Mouse (Mus musculus): Measurements from ENCODE around the gene Sh3bp4. TPM values are rescaled to one million over a fixed set of nuclear protein-coding genes. Genes with fewer than 3 reads are reported as not detected.

The Sh3bp4 gene
- total and polyA plus RNA-seq, 3 experiments = not detected

GRCm38 (mm10) chr1:89068812-89069211 is 1.4 kb upstream of the Sh3bp4 start:
- H3K9ac ChIP-seq (ENCODE audit: insufficient read depth, low read depth) = no peak overlapping the region
- no peak overlapping the region for H3K4me3 ChIP-seq (replicated peaks in 1 of 3; ENCODE audit: low read depth in 2 of 3, low read length in 2 of 3, poor library complexity in 1 of 3)
- DNase-seq (ENCODE audit: extremely low read depth) = no peak
- H3K4me1 ChIP-seq (ENCODE audit: control insufficient read depth in 1 of 2, insufficient read depth in 2 of 2) = no peaks in the 10 kb centered on the region
- H3K27me3 ChIP-seq (replicated peaks) = no peaks in the 10 kb centered on the region
- no peaks in the 10 kb centered on the region for H3K79me2 ChIP-seq (replicated peaks; ENCODE audit: control insufficient read depth, extremely low read depth, insufficient read depth, poor library complexity, severe bottlenecking)
- TF ChIP-seq PAX5 (IDR thresholded peaks at IDR 0.05; ENCODE audit: low read length) (no peak), TBP (conservative IDR thresholded peaks at IDR 0.05; ENCODE audit: low read depth, low read length) (no peak), JUN (IDR thresholded peaks at IDR 0.05; ENCODE audit: insufficient read depth, low read depth, low read length) (no peak), ZC3H11A (IDR thresholded peaks at IDR 0.05; ENCODE audit: low read depth, low read length) (no peak), NELFE (IDR thresholded peaks at IDR 0.05; ENCODE audit: low read depth, low read length) (no peak), NRF1 (IDR thresholded peaks at IDR 0.05; ENCODE audit: low read depth, low read length) (no peak), MEF2A (IDR thresholded peaks at IDR 0.05; ENCODE audit: borderline replicate concordance, low read depth, low read length) (no peak), EP300 (IDR thresholded peaks at IDR 0.05; ENCODE audit: low read length) (no peak), RCOR1 (conservative IDR thresholded peaks at IDR 0.05; ENCODE audit: low read depth, low read length) (no peak), ZNF384 (IDR thresholded peaks at IDR 0.05; ENCODE audit: low read depth, low read length) (no peak), ZMIZ1 (IDR thresholded peaks at IDR 0.05; ENCODE audit: low read depth, low read length) (no peak), MAX (IDR thresholded peaks at IDR 0.05; ENCODE audit: low read length) (no peak), SMC3 (IDR thresholded peaks at IDR 0.05; ENCODE audit: low read depth, low read length) (no peak), KAT2A (IDR thresholded peaks at IDR 0.05; ENCODE audit: insufficient replicate concordance, low read length) (no peak), IRF4 (IDR thresholded peaks at IDR 0.05; ENCODE audit: low read depth, low read length) (no peak), MXI1 (IDR thresholded peaks at IDR 0.05; ENCODE audit: low read depth, low read length) (no peak), E2F4 (IDR thresholded peaks at IDR 0.05; ENCODE audit: insufficient replicate concordance, low read depth, low read length) (no peak), POLR2AphosphoS2 (IDR thresholded peaks at IDR 0.05; ENCODE audit: low read depth, low read length) (no peak), POLR2A (IDR thresholded peaks at IDR 0.05; ENCODE audit: low read depth, low read length) (no peak), SIN3A (IDR thresholded peaks at IDR 0.05; ENCODE audit: low read length) (no peak)
- peaks cover 80% of the 10 kb centered on the region for H3K9me3 ChIP-seq (replicated peaks; ENCODE audit: low read length)
- in situ Hi-C loops (cut with MboI; ENCODE audit: low pct_ligation_motif_present, low pct_unique_long_range_greater_than_20kb, low sequenced_read_pairs) = no loop called here
- H3K4me2 ChIP-seq (ENCODE audit: insufficient read depth, low read depth, poor library complexity, severe bottlenecking) = no peak overlapping the region
- no peak overlapping the region for H3K27ac ChIP-seq (ENCODE audit: insufficient read depth, low read depth)
- no peaks in the 10 kb centered on the region for H3K36me3 ChIP-seq (replicated peaks in 1 of 2; ENCODE audit: control insufficient read depth in 1 of 2, insufficient read depth in 1 of 2, low read length in 1 of 2)
- dilution Hi-C loops (cut with MboI; ENCODE audit: extremely low pct_ligation_motif_present, extremely low pct_unique_long_range_greater_than_20kb, low sequenced_read_pairs) = no loop called here

- dilution Hi-C loops (cut with MboI; ENCODE audit: extremely low pct_ligation_motif_present, extremely low pct_unique_long_range_greater_than_20kb, low sequenced_read_pairs) (no loop called here), in situ Hi-C loops (cut with MboI; ENCODE audit: low pct_ligation_motif_present, low pct_unique_long_range_greater_than_20kb, low sequenced_read_pairs) (no loop called here)
- H3K79me2 ChIP-seq (replicated peaks; ENCODE audit: control insufficient read depth, extremely low read depth, insufficient read depth, poor library complexity, severe bottlenecking) = no peaks in the 10 kb centered on the region
- H3K27me3 ChIP-seq (replicated peaks) = no peaks in the 10 kb centered on the region
- no peaks in the 10 kb centered on the region for H3K4me1 ChIP-seq (ENCODE audit: control insufficient read depth in 1 of 2, insufficient read depth in 2 of 2)
- H3K9ac ChIP-seq (ENCODE audit: insufficient read depth, low read depth) = no peak overlapping the region
- H3K9me3 ChIP-seq (replicated peaks; ENCODE audit: low read length) = peaks cover 88% of the 10 kb centered on the region
- no peak overlapping the region for H3K4me3 ChIP-seq (replicated peaks in 1 of 3; ENCODE audit: low read depth in 2 of 3, low read length in 2 of 3, poor library complexity in 1 of 3)
- DNase-seq (ENCODE audit: extremely low read depth) = no peak
- H3K4me2 ChIP-seq (ENCODE audit: insufficient read depth, low read depth, poor library complexity, severe bottlenecking) = no peak overlapping the region
- H3K36me3 ChIP-seq (replicated peaks in 1 of 2; ENCODE audit: control insufficient read depth in 1 of 2, insufficient read depth in 1 of 2, low read length in 1 of 2) = no peaks in the 10 kb centered on the region
- TF ChIP-seq HCFC1 (IDR thresholded peaks at IDR 0.05; ENCODE audit: low read depth, low read length) (no peak), SMC3 (IDR thresholded peaks at IDR 0.05; ENCODE audit: low read depth, low read length) (no peak), KAT2A (IDR thresholded peaks at IDR 0.05; ENCODE audit: insufficient replicate concordance, low read length) (no peak), MAZ (IDR thresholded peaks at IDR 0.05; ENCODE audit: low read depth, low read length) (no peak), IRF4 (IDR thresholded peaks at IDR 0.05; ENCODE audit: low read depth, low read length) (no peak), MYC (IDR thresholded peaks at IDR 0.05; ENCODE audit: low read depth, low read length) (no peak), ZKSCAN1 (IDR thresholded peaks at IDR 0.05; ENCODE audit: borderline replicate concordance, low read depth, low read length) (no peak), NRF1 (IDR thresholded peaks at IDR 0.05; ENCODE audit: low read depth, low read length) (no peak), BHLHE40 (IDR thresholded peaks at IDR 0.05; ENCODE audit: low read depth, low read length) (no peak), EP300 (IDR thresholded peaks at IDR 0.05; ENCODE audit: low read length) (no peak), MXI1 (IDR thresholded peaks at IDR 0.05; ENCODE audit: low read depth, low read length) (no peak), JUN (IDR thresholded peaks at IDR 0.05; ENCODE audit: insufficient read depth, low read depth, low read length) (no peak), TBP (conservative IDR thresholded peaks at IDR 0.05; ENCODE audit: low read depth, low read length) (no peak), ZNF384 (IDR thresholded peaks at IDR 0.05; ENCODE audit: low read depth, low read length) (no peak), ZMIZ1 (IDR thresholded peaks at IDR 0.05; ENCODE audit: low read depth, low read length) (no peak)
- no peak overlapping the region for H3K27ac ChIP-seq (ENCODE audit: insufficient read depth, low read depth)
Measured at GRCm38 (mm10) chr1:89069479-89070102, 624 bp upstream of the Sh3bp4 start.
